Mouse (Mus musculus) bone marrow, adult 2 months (tissue): ENCODE measurements at regions not wholly inside any gene's neighbourhood (a gene's known extent, or its start where the extent isn't known, plus 50 kb on each side); places are given as distances from the start of the nearest gene placed in this dataset.

Experiments
- CTCF ChIP-seq: fragments of 200-500 bp; IDR thresholded peaks from 2 replicates; pipeline ENCODE4 v1.5.1; 2011; ENCODE audit warnings: low read length, control low read depth; ENCODE audit not compliant: control insufficient read depth, insufficient read depth
- POLR2A ChIP-seq: fragments of 200-500 bp; IDR thresholded peaks from 2 replicates; pipeline ENCODE4 v1.6.1; 2011; ENCODE audit warnings: low read depth, mild to moderate bottlenecking, control low read depth, low read length, borderline replicate concordance; ENCODE audit not compliant: control insufficient read depth

DNA sequence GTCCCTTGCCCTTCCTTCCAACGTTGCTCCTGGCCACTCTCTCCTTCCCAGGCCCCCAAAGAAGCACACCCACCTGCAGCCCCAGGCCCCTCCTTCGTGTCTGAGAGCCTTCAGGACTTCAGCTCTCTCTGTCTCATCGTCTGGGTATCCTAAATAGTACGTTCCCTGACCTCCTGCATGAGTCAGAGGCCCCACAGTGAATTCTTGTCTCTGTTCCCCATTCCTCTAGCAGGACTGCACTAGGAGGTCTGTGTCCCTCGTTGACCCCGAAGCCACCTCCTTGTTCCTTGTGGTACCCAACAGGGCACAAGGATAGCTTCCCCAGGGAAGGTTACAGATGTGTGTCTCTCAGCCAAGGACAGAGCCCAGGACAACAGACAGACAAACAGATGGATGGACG lies 71.4 kb downstream of the Gm26897 start:
- no peak for TF ChIP-seq CTCF
- TF ChIP-seq POLR2A = no peak
